In the genomic region with DNA sequence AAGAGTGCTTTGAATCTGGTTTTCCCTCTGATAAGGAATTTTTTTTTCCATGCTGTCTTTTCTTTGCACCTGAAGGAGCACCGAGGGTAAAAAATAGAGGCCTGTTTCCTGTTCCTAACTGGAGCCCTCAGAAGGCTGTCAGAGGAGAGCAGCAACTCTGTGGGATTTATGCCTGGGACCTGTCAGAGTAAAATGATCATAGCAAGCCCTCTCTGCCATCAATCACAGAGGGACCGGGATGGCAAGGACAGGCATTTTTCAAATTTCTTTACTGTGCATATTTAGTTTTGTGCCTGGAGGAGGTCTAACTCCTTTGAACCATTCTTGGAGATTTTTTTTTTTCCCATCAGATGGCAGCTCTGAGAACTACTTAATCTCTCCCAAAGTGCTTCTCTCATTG, we compare ENCODE assay signal across 11 mouse cellular contexts.
DNase-seq lines count a peak whose midpoint lies in the region; ATAC-seq and TF ChIP-seq lines count a peak whose summit lies in the region.
"Had no signal": no experiment of that assay in that cellular context is flagged by ENCODE, and none has a peak within 500 bp of the region (broad histone marks: within the 10 kb centered on the region; RNA-seq: fewer than 3 reads in every experiment).

No protein-coding gene starts in this region.

- TF ChIP-seq CTCF in lung, embryonic 14.5 days (IDR thresholded peaks at IDR 0.05; ENCODE audit: low read depth) = no peak
- no peak for TF ChIP-seq CTCF in lung, adult 2 months (IDR thresholded peaks at IDR 0.05; ENCODE audit: insufficient read depth, low read length)

- DNase-seq in heart, postnatal 14 days = no peak
- peak; percentile 63 for DNase-seq in lung, embryonic 14.5 days
- no peak for DNase-seq in lung, adult 2 months
- no peak for DNase-seq in cerebellum, postnatal 10 days
- no peak for DNase-seq in layer of hippocampus, postnatal 14 days (ENCODE audit: low spot score in 2 of 2)

- H3K36me3 ChIP-seq in heart, embryonic 13.5 days = no peaks in the 10 kb centered on the region
- no peaks in the 10 kb centered on the region for H3K36me3 ChIP-seq in lung, embryonic 14.5 days (ENCODE audit: insufficient read depth)
- no peaks in the 10 kb centered on the region for H3K36me3 ChIP-seq in kidney, embryonic 15.5 days
- H3K36me3 ChIP-seq in macrophage (ENCODE audit: inconsistent target) = no peaks in the 10 kb centered on the region

- H3K27me3 ChIP-seq in heart, embryonic 13.5 days (replicated peaks) = no peaks in the 10 kb centered on the region
- no peaks in the 10 kb centered on the region for H3K27me3 ChIP-seq in lung, embryonic 14.5 days (ENCODE audit: insufficient read depth, low read length)
- H3K27me3 ChIP-seq in kidney, embryonic 15.5 days = no peaks in the 10 kb centered on the region
- H3K27me3 ChIP-seq: Patski had no signal

- 0 out of 2 replicates have a peak overlapping the region, but pooled peaks have one; percentile 14 for H3K9ac ChIP-seq in heart, embryonic 13.5 days
- H3K9ac ChIP-seq in lung, embryonic 14.5 days = no peak overlapping the region
- no peak overlapping the region for H3K9ac ChIP-seq in kidney, embryonic 15.5 days
- H3K9ac ChIP-seq: forebrain, embryonic 13.5 days; hindbrain, embryonic 14.5 days had no signal

- H3K4me3 ChIP-seq in heart, embryonic 13.5 days = no peak overlapping the region
- H3K4me3 ChIP-seq in lung, embryonic 14.5 days (ENCODE audit: low read depth, low read length) = no peak overlapping the region
- H3K4me3 ChIP-seq in lung, adult 2 months (replicated peaks; ENCODE audit: extremely low read depth, low read depth, low read length) = no peak overlapping the region
- no peak overlapping the region for H3K4me3 ChIP-seq in kidney, embryonic 15.5 days (replicated peaks)
- H3K4me3 ChIP-seq in macrophage (ENCODE audit: inconsistent target) = no peak overlapping the region
- H3K4me3 ChIP-seq: forebrain, embryonic 13.5 days had no signal

- no peak for TF ChIP-seq POLR2A in lung, adult 2 months (IDR thresholded peaks at IDR 0.05; ENCODE audit: borderline replicate concordance, extremely low read depth, low read depth, low read length)

- H3K79me2 ChIP-seq in macrophage (ENCODE audit: inconsistent target) = no peaks in the 10 kb centered on the region

- WGBS in heart, embryonic 13.5 days = 5% methylated on average over 2 of the region's 2 CpGs
- WGBS in lung, embryonic 14.5 days = 5% methylated on average over 2 of the region's 2 CpGs
- WGBS in lung, adult 2 months = 26% methylated on average over 2 of the region's 2 CpGs
- WGBS in kidney, embryonic 15.5 days = 4% methylated on average over 2 of the region's 2 CpGs
- WGBS in macrophage (ENCODE audit: missing documents) = 22% methylated on average over 2 of the region's 2 CpGs

- H3K27ac ChIP-seq in heart, embryonic 13.5 days (replicated peaks) = peak overlapping the region; percentile 79
- H3K27ac ChIP-seq in lung, embryonic 14.5 days (ENCODE audit: low read depth) = peak overlapping the region; percentile 83
- H3K27ac ChIP-seq in kidney, embryonic 15.5 days = peak overlapping the region; percentile 91
- H3K27ac ChIP-seq in macrophage = peak overlapping the region; percentile 90
- H3K27ac ChIP-seq: forebrain, embryonic 13.5 days; hindbrain, embryonic 14.5 days had no signal

- intact Hi-C loops in heart, postnatal 14 days (cut with DNase I) = no loop called here

- no peaks in the 10 kb centered on the region for H3K9me3 ChIP-seq in heart, embryonic 13.5 days
- H3K9me3 ChIP-seq in lung, embryonic 14.5 days (ENCODE audit: low read depth, low read length) = no peaks in the 10 kb centered on the region
- H3K9me3 ChIP-seq in kidney, embryonic 15.5 days (replicated peaks) = no peaks in the 10 kb centered on the region

- ATAC-seq in heart, embryonic 13.5 days (ENCODE audit: extremely low read depth, insufficient number of reproducible peaks, low FRiP score, low TSS enrichment) = no peak
- ATAC-seq in lung, embryonic 14.5 days (ENCODE audit: insufficient read depth) = no peak
- no peak for ATAC-seq in kidney, embryonic 15.5 days (replicated peaks; ENCODE audit: low FRiP score)
- ATAC-seq: forebrain, embryonic 13.5 days; Patski had no signal

- H3K4me2 ChIP-seq in heart, embryonic 13.5 days = no peak overlapping the region
- no peak overlapping the region for H3K4me2 ChIP-seq in lung, embryonic 14.5 days
- no peak overlapping the region for H3K4me2 ChIP-seq in kidney, embryonic 15.5 days
- H3K4me2 ChIP-seq: forebrain, embryonic 13.5 days; hindbrain, embryonic 14.5 days had no signal

- peaks cover 27% of the 10 kb centered on the region for H3K4me1 ChIP-seq in heart, embryonic 13.5 days
- H3K4me1 ChIP-seq in lung, embryonic 14.5 days (ENCODE audit: insufficient read depth) = peaks cover 20% of the 10 kb centered on the region
- peaks cover 11% of the 10 kb centered on the region for H3K4me1 ChIP-seq in lung, adult 2 months (ENCODE audit: control insufficient read depth, insufficient read depth, low read length)
- H3K4me1 ChIP-seq in kidney, embryonic 15.5 days = peaks cover 27% of the 10 kb centered on the region
- H3K4me1 ChIP-seq: forebrain, embryonic 13.5 days had no signal
